Mouse (Mus musculus) brain, embryonic 14.5 days (tissue): ENCODE results near the gene Ercc2. TPM values are rescaled to one million over a fixed set of nuclear protein-coding genes. Genes with fewer than 3 reads are reported as not detected.
A peak's percentile ranks its signal among the peaks of the same experiment; 100 is the strongest.

ENCODE experiments used
- DNase-seq: peaks from one replicate; pipeline ENCODE4 v3.0.0-alpha.2; 2011; ENCODE audit warnings: low read depth
- CTCF ChIP-seq: fragments of 200-500 bp; IDR thresholded peaks from 2 replicates; pipeline ENCODE4 v1.5.1; 2012; ENCODE audit warnings: inconsistent platforms, mild to moderate bottlenecking, moderate library complexity, borderline replicate concordance; ENCODE audit not compliant: insufficient read depth, insufficient read length; ENCODE audit errors: extremely low read depth
- POLR2A ChIP-seq: fragments of 200-500 bp; IDR thresholded peaks from 2 replicates; pipeline ENCODE4 v1.6.1; 2012; ENCODE audit warnings: mild to moderate bottlenecking, inconsistent platforms, borderline replicate concordance; ENCODE audit not compliant: poor library complexity, insufficient read depth, insufficient read length, severe bottlenecking; ENCODE audit errors: extremely low read depth
- polyA plus RNA-seq: library from polyadenylated mRNA; depleted of rRNA; stranded (reverse); fragments of >200 nt; gene quantifications from 2 replicates; pipeline ENCODE4 v1.2.3, GENCODE M21; 2012

Gene Ercc2
- polyA plus RNA-seq, 1 experiment = 81.7 TPM

DNA sequence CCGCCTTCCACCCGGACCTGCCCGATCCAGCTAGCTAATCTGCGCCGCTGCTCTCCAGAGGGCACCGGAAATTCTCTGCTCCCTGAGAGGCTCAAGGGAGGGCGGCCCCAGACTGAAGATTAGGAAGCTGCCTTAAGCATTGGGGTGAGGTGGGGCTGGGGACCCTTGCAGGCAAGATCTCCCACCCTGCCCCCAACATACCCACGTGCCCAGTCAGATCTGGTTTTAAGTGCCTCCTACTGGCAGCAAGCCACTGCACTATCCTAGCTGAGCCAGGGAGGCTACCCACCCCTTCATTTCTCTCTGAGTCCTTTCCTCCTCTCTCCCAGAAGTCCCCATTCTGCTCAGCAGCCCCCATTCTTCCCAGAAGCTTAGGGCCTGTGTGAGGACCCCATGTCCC lies 3.8 kb upstream of the Ercc2 start:
- DNase-seq = no peak
- TF ChIP-seq CTCF (no peak), POLR2A (no peak)

DNA sequence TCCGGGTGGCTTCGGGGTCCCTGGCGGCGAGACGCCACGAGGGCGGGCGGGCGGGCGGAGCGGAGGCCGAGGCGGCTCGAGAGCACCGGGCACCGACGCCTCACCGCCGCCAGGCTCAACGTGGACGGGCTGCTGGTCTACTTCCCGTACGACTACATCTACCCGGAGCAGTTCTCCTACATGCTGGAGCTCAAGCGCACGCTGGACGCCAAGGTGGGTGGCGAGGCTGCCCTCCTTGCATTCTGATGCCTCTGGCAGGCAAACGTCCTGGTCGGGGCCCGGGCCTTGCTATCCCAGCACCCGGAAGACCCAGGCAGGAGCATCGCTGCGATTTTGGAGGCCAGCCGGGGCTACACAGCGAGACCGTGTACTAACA lies 344 bp downstream of the Ercc2 start:
- TF ChIP-seq CTCF = no peak
- TF ChIP-seq POLR2A = no peak
- DNase-seq = peak; percentile 29

DNA sequence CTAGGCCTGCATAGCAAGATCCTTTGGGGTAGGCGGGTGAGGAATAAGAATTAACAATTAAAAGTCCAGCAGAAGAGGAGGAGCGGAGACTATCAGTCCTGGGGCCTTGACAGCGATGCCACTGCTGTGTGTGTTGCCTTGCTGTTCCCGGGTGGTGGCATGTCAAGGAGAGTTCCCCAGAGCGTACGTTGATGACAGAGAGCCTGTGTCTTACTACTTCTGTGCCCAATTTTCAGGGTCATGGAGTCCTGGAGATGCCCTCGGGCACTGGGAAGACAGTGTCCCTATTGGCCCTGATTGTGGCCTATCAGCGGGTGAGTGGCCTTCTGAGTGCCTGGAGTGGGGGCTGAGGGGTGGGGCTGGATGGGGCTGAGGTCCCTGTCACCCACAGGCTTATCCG lies 1.9 kb downstream of the Ercc2 start:
- TF ChIP-seq POLR2A = no peak
- TF ChIP-seq CTCF = no peak
- DNase-seq = no peak

DNA sequence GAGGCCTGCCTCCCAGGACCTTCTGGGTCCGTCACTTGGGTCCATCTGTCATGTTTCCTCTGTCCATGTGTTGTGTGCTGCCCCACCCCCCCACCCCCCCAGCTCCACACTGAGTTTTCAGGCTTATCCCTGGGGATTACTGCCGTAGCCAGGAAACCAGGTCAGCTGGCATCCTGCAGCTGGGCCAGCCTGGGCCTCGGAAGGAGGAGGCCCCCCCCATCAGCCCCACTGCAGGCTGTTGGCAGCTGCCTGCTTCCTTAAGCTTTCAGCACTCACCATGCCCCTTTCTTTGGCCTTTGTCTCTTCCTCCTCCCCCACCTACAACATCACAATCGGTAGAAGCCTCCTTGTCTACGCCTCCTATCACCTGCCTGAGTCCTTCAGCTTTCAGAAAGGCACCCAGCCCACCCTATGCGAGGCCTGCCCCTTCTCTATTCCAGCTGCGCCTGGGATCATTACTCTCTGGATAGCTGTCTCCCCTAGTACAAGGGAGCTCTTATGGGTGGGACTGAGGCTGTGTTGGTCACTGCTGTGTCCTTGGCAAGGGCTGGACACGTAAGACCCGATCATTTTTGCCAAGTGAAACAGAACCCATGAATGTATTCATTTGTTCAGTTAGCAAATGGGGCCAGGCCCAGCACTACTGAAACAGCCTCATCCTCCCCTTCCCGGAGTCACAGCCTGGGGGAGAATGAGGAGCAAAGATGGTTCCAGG lies 7.0 kb downstream of the Ercc2 start:
- DNase-seq = peak; percentile 61

DNA sequence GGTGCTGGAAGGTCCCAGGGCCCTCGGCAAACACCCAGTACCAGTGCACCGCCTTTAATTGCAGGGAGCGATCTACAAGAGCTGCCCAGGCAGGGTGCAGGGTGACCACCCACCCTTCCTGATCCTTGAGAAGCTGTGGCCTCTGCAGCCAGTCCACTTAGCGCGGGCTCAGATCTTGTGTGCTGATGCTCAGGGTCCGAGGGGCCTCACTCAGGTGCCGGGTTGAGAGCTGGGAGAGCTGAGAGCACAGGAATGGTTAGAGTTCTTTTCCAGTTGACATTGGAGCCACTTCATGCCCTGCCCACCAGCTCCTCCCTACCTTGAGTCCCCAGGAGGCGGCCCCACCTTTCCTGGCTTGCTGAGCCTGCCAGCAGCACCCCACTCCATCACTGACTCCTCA lies 12.7 kb downstream of the Ercc2 start:
- no peak for DNase-seq
- TF ChIP-seq CTCF (no peak), POLR2A (no peak)

More for the DNA sequence above, 7.0 kb downstream of the Ercc2 start:
- TF ChIP-seq CTCF = no peak
- no peak for TF ChIP-seq POLR2A

DNA sequence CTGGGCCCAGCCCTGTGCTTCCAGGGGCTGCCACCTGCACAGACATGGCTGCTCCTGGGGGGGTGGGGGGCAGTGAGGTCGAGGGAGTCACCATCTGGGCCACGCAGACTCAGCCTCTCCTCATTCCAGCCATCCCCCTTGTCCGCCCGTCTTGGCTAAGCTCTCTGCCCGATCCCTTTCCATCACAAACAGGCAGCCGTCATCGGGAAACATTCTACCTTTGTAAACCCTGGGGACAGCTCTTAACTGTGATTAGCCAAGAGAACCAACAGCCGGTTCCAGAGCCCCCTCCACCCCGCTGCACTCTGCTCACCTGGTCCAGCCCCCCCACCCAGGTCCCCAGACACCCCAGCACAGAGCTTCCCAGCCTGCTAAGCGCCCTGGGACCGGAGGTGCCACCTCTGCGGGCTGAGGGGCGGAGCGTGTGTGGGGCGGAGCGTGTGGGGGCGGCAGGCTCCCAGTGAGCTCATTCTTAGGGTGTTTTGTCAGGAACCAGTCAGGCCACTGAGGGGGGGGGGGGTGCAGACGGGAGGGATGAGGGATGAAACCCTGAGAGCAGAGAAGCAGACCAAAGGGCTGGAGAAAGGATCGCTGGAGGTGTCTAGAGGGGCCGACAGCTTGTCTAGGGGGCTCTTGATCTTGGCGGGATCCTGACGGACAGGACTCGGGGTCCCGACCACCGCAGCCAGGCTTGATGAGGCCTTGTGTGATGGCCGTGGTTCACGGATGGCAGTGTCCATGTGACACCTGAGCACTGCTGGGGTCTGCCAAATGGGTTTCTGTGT lies 17.9 kb downstream of the Ercc2 start:
- no peak for TF ChIP-seq CTCF
- TF ChIP-seq POLR2A = no peak
- DNase-seq = peak; percentile 47

DNA sequence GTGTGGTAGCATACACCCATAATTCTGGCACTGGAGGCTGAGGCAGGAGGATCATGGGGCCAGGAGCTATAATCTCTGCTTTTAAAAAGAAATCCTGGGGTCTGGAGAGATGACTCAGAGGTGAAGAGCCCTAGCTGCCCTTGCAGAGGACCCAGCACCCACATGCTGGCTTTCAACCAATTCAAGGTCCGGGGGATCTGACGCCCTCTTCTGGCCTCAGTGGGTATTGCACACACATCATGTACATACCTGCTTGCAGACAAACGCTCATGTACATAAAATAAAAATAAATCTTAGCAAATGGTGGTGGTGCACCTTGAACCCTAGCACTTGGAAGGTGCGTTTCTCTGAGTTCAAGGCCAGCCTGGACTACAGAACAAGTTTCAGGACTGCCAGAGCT lies 19.1 kb downstream of the Ercc2 start:
- TF ChIP-seq CTCF = peak; percentile 44
- TF ChIP-seq POLR2A = no peak
- no peak for DNase-seq

DNA sequence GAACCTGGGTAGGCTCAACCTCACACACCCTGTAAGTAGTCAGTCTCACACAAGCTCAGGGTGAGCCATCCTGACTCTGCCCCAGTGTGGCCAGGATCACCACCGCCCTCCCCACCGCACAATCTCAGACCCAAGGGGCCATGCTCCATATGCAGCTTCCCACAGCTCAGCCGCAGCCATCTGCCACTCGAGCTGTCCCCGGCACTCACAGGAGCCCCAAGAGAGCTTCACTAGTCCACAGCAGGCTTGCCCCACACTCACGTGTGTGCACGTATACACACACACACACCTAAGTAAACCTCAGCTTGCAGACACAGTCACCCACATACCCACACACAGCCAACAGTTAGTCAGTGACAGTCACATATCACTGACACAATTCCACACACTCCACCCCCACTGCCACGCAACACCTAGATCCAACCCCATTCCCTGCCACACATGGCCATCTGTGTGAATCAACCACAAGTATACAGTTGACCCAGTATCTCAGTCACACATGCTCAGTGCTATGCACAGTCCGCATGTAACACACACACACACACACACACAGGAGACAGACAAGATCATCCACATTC lies 20.8 kb downstream of the Ercc2 start:
- DNase-seq = no peak
- TF ChIP-seq CTCF (no peak), POLR2A (no peak)

DNA sequence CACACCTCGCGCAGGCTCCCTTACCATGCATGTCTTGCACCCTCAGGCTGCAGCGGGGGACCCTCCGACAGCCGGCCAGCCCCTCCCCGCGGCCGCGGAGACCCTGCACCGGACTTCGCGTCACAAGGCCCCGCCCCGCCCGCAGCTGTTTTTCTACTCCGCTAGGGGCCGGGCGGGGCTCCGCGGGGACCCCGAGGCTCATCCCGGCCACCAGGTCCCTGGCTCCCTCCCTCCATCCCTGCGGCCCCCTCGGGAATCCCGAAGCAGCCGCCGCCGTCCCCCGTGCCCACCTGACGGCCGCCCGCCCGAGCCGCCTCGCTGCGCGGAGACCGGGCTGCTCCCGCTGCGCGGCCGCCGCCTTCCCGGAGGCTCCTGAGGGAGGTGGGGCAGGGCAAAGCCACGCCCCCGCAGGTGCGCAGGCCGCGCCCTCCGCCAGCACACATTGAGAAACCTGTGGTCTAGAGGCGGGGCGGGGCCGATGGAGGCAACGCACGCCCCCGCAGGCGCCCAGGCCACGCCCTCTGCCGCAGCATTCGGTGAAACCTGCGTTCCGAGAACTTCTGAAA lies 22.0 kb downstream of the Ercc2 start, which contains the start of gene Klc3:
TSS of gene Klc3 (minus strand) at position 374 of the 566 bp plus-strand sequence.
- TF ChIP-seq CTCF (no peak), POLR2A (no peak)
- DNase-seq = no peak

DNA sequence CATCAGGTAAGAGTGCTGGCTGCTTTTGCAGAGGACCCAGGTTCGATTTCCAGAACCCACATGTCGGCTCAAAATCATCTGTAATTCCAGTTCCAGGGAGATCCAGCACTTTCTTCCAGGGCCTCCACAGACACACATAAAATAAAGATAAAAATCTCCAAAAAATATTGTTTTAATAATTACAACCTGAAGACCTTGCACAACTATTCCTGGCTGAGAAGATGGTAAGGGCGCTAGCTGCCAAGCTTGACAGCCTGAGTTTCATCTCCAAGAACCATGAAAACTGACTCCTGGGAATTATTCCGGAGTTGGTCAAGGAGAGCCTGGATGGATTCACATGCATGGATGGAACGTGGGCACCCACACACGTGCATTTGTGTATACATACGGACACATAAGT lies 22.7 kb downstream of the Ercc2 start, which contains the start of gene Ckm:
TSS of gene Ckm (plus strand) at position 301 of the 400 bp plus-strand sequence.
- no peak for TF ChIP-seq CTCF
- TF ChIP-seq POLR2A = no peak

DNA sequence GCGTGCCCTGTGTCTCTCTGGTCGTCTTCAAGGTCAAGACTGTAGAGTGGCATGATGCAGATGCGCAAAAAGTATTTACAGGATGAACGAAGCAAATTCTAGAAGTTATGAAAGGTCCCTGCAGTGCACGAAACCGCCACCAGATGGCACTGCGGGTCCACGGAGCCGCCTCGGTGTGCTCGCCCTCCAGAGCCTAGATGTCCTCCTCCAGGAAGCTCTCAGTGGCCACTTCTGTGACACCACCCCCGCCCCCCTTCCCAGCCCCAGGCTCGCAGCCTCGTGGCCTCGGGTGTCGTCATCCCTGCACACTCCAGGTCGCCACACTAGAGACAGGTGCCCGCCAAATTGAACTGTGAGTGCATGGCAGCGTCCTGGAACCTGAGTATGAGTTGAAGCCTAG lies 23.6 kb downstream of the Ercc2 start:
- peak; percentile 78 for DNase-seq
- TF ChIP-seq CTCF = peak; percentile 100
- no peak for TF ChIP-seq POLR2A

More for the DNA sequence above, 22.7 kb downstream of the Ercc2 start, which contains the start of gene Ckm:
- DNase-seq = no peak
